Mouse (Mus musculus) forebrain, embryonic 11.5 days (tissue): ENCODE measurements around the gene Olfr1315-ps1. TPM values are rescaled to one million over a fixed set of nuclear protein-coding genes. Genes with fewer than 3 reads are reported as not detected.

ENCODE experiments used
- ATAC-seq: fragments of 200-750 bp; cut with Nextera tagmentation; replicated peaks from 2 replicates; pipeline ENCODE4 v1.8.0; 2017; ENCODE audit warnings: moderate TSS enrichment; ENCODE audit not compliant: low FRiP score
- DNase-seq: peaks from one replicate; pipeline ENCODE4 v3.0.0-alpha.2; 2017; ENCODE audit warnings: low spot score
- H3K27ac ChIP-seq: fragments of 300-500 bp; sonication (generic); 2 replicates; pipeline ENCODE4 v1.5.1; 2014; ENCODE audit warnings: low read depth, low read length
- H3K27me3 ChIP-seq: fragments of 300-500 bp; sonication (generic); 2 replicates; pipeline ENCODE4 v1.6.1; 2014; ENCODE audit warnings: mild to moderate bottlenecking, low read length, mixed read lengths; ENCODE audit not compliant: control insufficient read depth, insufficient read depth
- H3K36me3 ChIP-seq: fragments of 300-500 bp; sonication (generic); 2 replicates; pipeline ENCODE4 v1.6.1; 2014; ENCODE audit warnings: mild to moderate bottlenecking, low read length, moderate library complexity, mixed read lengths; ENCODE audit not compliant: control insufficient read depth, insufficient read depth
- H3K4me1 ChIP-seq: fragments of 300-500 bp; sonication (generic); replicated peaks from 2 replicates; pipeline ENCODE4 v1.6.1; 2014; ENCODE audit warnings: low read length, mixed read lengths; ENCODE audit not compliant: control insufficient read depth, insufficient read depth
- H3K4me2 ChIP-seq: fragments of 300-500 bp; sonication (generic); 2 replicates; pipeline ENCODE4 v1.6.1; 2014; ENCODE audit warnings: low read depth, mild to moderate bottlenecking, low read length, moderate library complexity, mixed read lengths; ENCODE audit not compliant: severe bottlenecking
- H3K4me3 ChIP-seq: fragments of 300-500 bp; sonication (generic); 2 replicates; pipeline ENCODE4 v1.5.1; 2014; ENCODE audit warnings: low read depth, low read length
- H3K9ac ChIP-seq: fragments of 300-500 bp; sonication (generic); 2 replicates; pipeline ENCODE4 v1.6.1; 2014; ENCODE audit warnings: low read length
- H3K9me3 ChIP-seq: fragments of 300-500 bp; sonication (generic); 2 replicates; pipeline ENCODE4 v1.6.1; 2016; ENCODE audit warnings: low read length, mixed read lengths; ENCODE audit not compliant: control insufficient read depth
- WGBS: fragments of 180-500 bp; shearing (Covaris S2); extraction: QIAGEN DNeasy Blood & Tissue Kit; methylation state at CpG from one replicate; pipeline ENCODE4 v1.1.7; 2014; 5-methylcytosine and 5-hydroxymethylcytosine counted together
- polyA plus RNA-seq: library from polyadenylated mRNA; unstranded; fragments of >200 nt; fragmentation: Nextera tagmentation; extraction: Ambion mirVana; gene quantifications from 2 replicates; pipeline ENCODE4 v1.2.1, GENCODE M21; 2014

Gene Olfr1315-ps1
- not detected in 2 replicates for polyA plus RNA-seq

DNA sequence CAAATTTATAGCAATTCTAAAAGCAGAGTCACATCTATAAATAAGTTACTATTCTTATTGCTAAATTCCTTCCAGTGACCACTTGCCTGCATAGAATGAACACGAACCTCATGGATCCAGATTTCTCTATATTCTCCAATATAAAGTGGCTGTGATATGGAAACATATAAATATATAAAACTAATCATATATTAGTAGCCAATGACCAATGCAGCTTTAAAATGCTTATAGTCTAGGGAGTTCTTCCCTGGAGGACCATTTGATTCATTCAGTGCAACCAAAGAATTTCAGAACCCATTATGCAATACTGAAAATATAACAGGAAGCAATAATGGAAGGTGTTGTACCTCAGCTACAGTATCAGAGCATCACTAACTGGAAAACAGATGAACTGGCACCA is at the start of gene Olfr1315-ps1:
Olfr1315-ps1 (minus strand) TSS at position 101 of the 400 bp plus-strand sequence.
- ATAC-seq (no peak), DNase-seq (no peak)
- Histone ChIP-seq H3K9ac (no peak within 1 kb of the TSS), H3K9me3 (no peaks in the 10 kb centered on the region), H3K27ac (no peak within 1 kb of the TSS), H3K27me3 (no peaks in the 10 kb centered on the region), H3K4me2 (no peak within 1 kb of the TSS), H3K4me3 (no peak within 1 kb of the TSS), H3K36me3 (no peaks in the 10 kb centered on the region), H3K4me1 (no peaks in the 10 kb centered on the region)
- 81% methylated on average over 1 of the region's 1 CpGs for WGBS

DNA sequence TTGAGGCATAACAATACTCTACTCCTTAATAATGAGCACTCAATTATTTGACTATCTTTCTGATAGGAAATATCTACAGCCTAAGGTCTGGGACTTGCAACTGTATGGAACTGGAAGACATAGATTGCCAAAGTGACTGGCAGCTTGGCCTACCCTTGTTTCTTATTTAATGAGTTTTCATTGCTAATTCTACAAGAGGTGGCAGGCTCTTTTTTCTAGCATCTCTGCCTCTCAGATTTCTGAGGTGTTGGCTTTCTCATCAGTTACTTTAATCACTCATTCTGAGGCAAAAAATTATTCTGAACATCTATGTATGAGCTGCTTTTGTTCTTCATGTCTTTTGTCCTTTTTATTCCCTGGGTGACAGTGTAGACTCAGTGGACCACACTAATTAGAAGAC is 38.7 kb upstream of the Olfr1315-ps1 start, which contains the start of gene Olfr1318:
Olfr1318 (plus strand) TSS at position 301 of the 400 bp plus-strand sequence.
- no peak within 1 kb of the TSS for H3K4me3 ChIP-seq
- H3K9ac ChIP-seq = no peak within 1 kb of the TSS
- H3K9me3 ChIP-seq = no peaks in the 10 kb centered on the region
- DNase-seq (no peak), ATAC-seq (no peak)
- no peaks in the 10 kb centered on the region for H3K36me3 ChIP-seq
- H3K27me3 ChIP-seq = no peaks in the 10 kb centered on the region
- H3K27ac ChIP-seq = no peak within 1 kb of the TSS
- no peak within 1 kb of the TSS for H3K4me2 ChIP-seq
- no peaks in the 10 kb centered on the region for H3K4me1 ChIP-seq

DNA sequence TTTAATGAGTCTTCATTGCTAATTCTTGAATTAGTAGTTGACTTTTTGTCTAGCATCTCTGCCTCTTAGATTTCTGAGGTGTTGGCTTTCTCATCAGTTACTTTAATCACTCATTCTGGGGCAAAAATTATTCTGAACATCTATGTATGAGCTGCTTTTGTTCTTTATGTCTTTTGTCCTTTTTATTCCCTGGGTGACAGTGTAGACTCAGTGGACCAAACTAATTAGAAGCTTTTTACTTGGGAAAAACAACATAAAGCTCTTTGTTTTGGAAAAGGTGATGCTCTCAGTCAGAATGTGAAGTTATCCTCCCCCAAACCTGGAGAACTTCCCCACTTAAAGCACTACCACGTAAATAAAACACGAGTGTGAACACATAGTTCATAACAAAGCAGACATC is 24.8 kb upstream of the Olfr1315-ps1 start, which contains the start of gene Olfr1317:
Olfr1317 (plus strand) TSS at position 301 of the 400 bp plus-strand sequence.
- 67% methylated on average over 2 of the region's 2 CpGs for WGBS

DNA sequence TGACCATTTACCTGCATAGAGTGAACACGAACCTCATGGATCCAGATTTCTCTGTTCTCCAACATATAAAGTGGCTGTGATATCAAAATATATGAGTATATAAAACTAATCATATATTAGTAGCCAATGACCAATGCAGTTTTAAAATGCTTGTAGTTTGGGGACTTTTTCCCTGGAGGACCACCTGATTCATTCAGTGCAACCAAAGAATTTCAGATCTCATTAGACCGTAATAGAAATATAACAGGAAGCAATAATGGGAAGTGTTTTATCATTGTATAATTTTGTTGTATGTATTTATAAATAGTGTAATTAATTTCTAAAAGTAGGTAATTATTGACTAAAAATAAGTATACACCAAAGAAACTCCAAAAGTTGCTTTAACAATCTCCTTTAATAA is 19.6 kb upstream of the Olfr1315-ps1 start, which contains the start of gene Olfr1316:
Olfr1316 (minus strand) TSS at position 101 of the 400 bp plus-strand sequence.
- no peaks in the 10 kb centered on the region for H3K4me1 ChIP-seq
- H3K9me3 ChIP-seq = no peaks in the 10 kb centered on the region
- ATAC-seq (no peak), DNase-seq (no peak)
- no peak within 1 kb of the TSS for H3K27ac ChIP-seq
- no peak within 1 kb of the TSS for H3K4me2 ChIP-seq
- WGBS = 94% methylated on average over 2 of the region's 2 CpGs
- no peaks in the 10 kb centered on the region for H3K27me3 ChIP-seq
- H3K4me3 ChIP-seq = no peak within 1 kb of the TSS
- H3K9ac ChIP-seq = no peak within 1 kb of the TSS
- H3K36me3 ChIP-seq = no peaks in the 10 kb centered on the region

More for the DNA sequence above, 24.8 kb upstream of the Olfr1315-ps1 start, which contains the start of gene Olfr1317:
- Histone ChIP-seq H3K4me1 (no peaks in the 10 kb centered on the region), H3K4me3 (no peak within 1 kb of the TSS), H3K27ac (no peak within 1 kb of the TSS), H3K36me3 (no peaks in the 10 kb centered on the region), H3K4me2 (no peak within 1 kb of the TSS), H3K27me3 (no peaks in the 10 kb centered on the region), H3K9ac (no peak within 1 kb of the TSS), H3K9me3 (no peaks in the 10 kb centered on the region)
- DNase-seq (no peak), ATAC-seq (no peak)

DNA sequence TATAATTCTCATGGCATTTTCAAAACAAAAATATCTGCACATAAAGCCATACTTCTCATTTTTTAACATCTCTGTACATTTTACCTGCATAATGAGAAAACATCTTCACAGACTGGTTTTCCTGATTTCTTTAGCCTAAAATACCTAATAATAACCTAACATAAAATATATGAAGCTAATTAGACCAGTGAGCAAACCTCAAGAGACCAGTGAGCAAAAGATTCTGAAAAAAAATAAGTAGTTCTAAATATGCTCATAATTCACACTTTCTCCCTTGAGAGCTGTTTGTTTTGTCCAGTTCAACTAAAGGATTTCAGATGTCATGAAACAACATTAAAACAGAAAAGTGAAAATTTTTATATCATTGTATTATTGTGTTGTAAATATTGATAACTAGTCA is 18.6 kb downstream of the Olfr1315-ps1 start, which contains the start of gene Olfr1314:
Olfr1314 (minus strand) TSS at position 101 of the 400 bp plus-strand sequence.
- H3K27me3 ChIP-seq = no peaks in the 10 kb centered on the region
- no peak within 1 kb of the TSS for H3K4me3 ChIP-seq
- H3K36me3 ChIP-seq = no peaks in the 10 kb centered on the region
- H3K4me1 ChIP-seq = no peaks in the 10 kb centered on the region
- no peak within 1 kb of the TSS for H3K4me2 ChIP-seq
- H3K9ac ChIP-seq = no peak within 1 kb of the TSS
- no peaks in the 10 kb centered on the region for H3K9me3 ChIP-seq
- DNase-seq (no peak), ATAC-seq (no peak)
- no peak within 1 kb of the TSS for H3K27ac ChIP-seq

DNA sequence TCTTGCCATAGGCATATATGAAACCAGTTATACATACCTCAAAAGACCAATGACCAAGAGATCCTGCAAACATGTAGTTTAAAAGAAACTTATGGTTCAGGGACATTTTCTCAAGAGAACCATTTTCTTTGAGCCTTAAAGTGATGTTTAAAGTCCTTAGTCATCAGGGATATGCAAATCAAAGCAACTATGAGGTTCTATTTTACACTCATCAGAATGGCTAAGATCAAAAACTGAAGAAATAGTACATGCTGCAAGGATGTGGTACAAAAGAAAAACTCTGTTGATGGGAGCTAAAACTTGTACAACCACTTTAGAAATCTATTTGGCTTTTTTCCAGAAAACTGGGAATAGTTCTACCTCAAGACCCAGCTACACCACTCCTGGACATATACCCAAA is 37.5 kb downstream of the Olfr1315-ps1 start, which contains the start of gene Olfr1313:
Olfr1313 (minus strand) TSS at position 101 of the 400 bp plus-strand sequence.
- Histone ChIP-seq H3K36me3 (no peaks in the 10 kb centered on the region), H3K27me3 (no peaks in the 10 kb centered on the region), H3K4me3 (no peak within 1 kb of the TSS), H3K4me1 (no peaks in the 10 kb centered on the region), H3K4me2 (no peak within 1 kb of the TSS), H3K9ac (no peak within 1 kb of the TSS), H3K27ac (no peak within 1 kb of the TSS), H3K9me3 (no peaks in the 10 kb centered on the region)
- DNase-seq (no peak), ATAC-seq (no peak)

Other genes starting within 250 kb of the Olfr1315-ps1 start
- not detected in 2 replicates for gene Olfr1305, start 238.3 kb downstream of the Olfr1315-ps1 start, polyA plus RNA-seq
- not detected in 2 replicates for gene Olfr1306, start 199.2 kb downstream of the Olfr1315-ps1 start, polyA plus RNA-seq
- gene Olfr1307, start 166.0 kb downstream of the Olfr1315-ps1 start, polyA plus RNA-seq = 0.01 TPM in 2 replicates
- not detected in 2 replicates for gene Olfr1308, start 150.5 kb downstream of the Olfr1315-ps1 start, polyA plus RNA-seq
- not detected in 2 replicates for gene Olfr1309, start 125.2 kb downstream of the Olfr1315-ps1 start, polyA plus RNA-seq
- gene Olfr1310, start 102.7 kb downstream of the Olfr1315-ps1 start, polyA plus RNA-seq = not detected in 2 replicates
- gene Olfr1311, start 91.0 kb downstream of the Olfr1315-ps1 start, polyA plus RNA-seq = not detected in 2 replicates
- not detected in 2 replicates for gene Olfr1312, start 65.2 kb downstream of the Olfr1315-ps1 start, polyA plus RNA-seq
- not detected in 2 replicates for gene Olfr1313, start 37.6 kb downstream of the Olfr1315-ps1 start, polyA plus RNA-seq
- not detected in 2 replicates for gene Olfr1314, start 18.7 kb downstream of the Olfr1315-ps1 start, polyA plus RNA-seq
- not detected in 2 replicates for gene Olfr1316, start 19.5 kb upstream of the Olfr1315-ps1 start, polyA plus RNA-seq
- gene Olfr1317, start 24.9 kb upstream of the Olfr1315-ps1 start, polyA plus RNA-seq = not detected in 2 replicates
- 0.08 TPM in 1 of 2 replicates, not detected in the other for gene Olfr1318, start 38.8 kb upstream of the Olfr1315-ps1 start, polyA plus RNA-seq
- 12.9 and 14.2 TPM in 2 replicates for gene Lpcat4, start 124.0 kb upstream of the Olfr1315-ps1 start, polyA plus RNA-seq
- 0.05 TPM in 1 of 2 replicates, not detected in the other for gene Nutm1, start 143.9 kb upstream of the Olfr1315-ps1 start, polyA plus RNA-seq
- gene Nop10, start 146.5 kb upstream of the Olfr1315-ps1 start, polyA plus RNA-seq = 157 and 176 TPM in 2 replicates
- gene Slc12a6, start 150.4 kb upstream of the Olfr1315-ps1 start, polyA plus RNA-seq = 16.0 and 16.2 TPM in 2 replicates
- 0.09 TPM in 1 of 2 replicates, not detected in the other for gene Gm21985, start 150.9 kb upstream of the Olfr1315-ps1 start, polyA plus RNA-seq